Mouse (Mus musculus) stomach, postnatal 0 days (tissue): ENCODE results near the gene Hsd17b14.

ENCODE experiments used
- CTCF ChIP-seq: IDR thresholded peaks from 2 replicates; pipeline ENCODE4 v1.5.1; 2016; ENCODE audit warnings: antibody characterized with exemption, low read depth, mild to moderate bottlenecking, moderate library complexity
- EP300 ChIP-seq: optimal IDR thresholded peaks from 2 replicates; pipeline ENCODE3; 2016; ENCODE audit warnings: antibody characterized with exemption

- no peak for TF ChIP-seq CTCF
- TF ChIP-seq EP300: no peak
Observed at GRCm38 (mm10) chr7:45585923-45586322, 31.2 kb downstream of the Hsd17b14 start.
